ENCODE assay signal across 9 mouse cellular contexts in genomic region chr13:29737675-29738461, GRCm38 (mm10).
DNase-seq lines count a peak whose midpoint lies in the region; ATAC-seq lines count a peak whose summit lies in the region.
"Had no signal": no experiment of that assay in that cellular context is flagged by ENCODE, and none has a peak within 500 bp of the region (broad histone marks: within the 10 kb centered on the region; RNA-seq: fewer than 3 reads in every experiment).

No protein-coding gene starts in this region.

- 0 out of 2 replicates have a peak, but pooled peaks cover 3% of the 10 kb centered on the region for H3K4me1 ChIP-seq in forebrain, embryonic 13.5 days
- H3K4me1 ChIP-seq in forebrain, embryonic 11.5 days (replicated peaks; ENCODE audit: control insufficient read depth, insufficient read depth, low read length), result no peaks in the 10 kb centered on the region
- no peaks in the 10 kb centered on the region for H3K4me1 ChIP-seq in midbrain, embryonic 11.5 days (ENCODE audit: control insufficient read depth, insufficient read depth, low read length)
- H3K4me1 ChIP-seq in midbrain, embryonic 15.5 days, result no peaks in the 10 kb centered on the region

- 69% methylated on average over 5 of the region's 5 CpGs for WGBS in forebrain, embryonic 13.5 days
- 88% methylated on average over 5 of the region's 5 CpGs for WGBS in forebrain, embryonic 11.5 days
- 87% methylated on average over 5 of the region's 5 CpGs for WGBS in midbrain, embryonic 11.5 days
- 76% methylated on average over 5 of the region's 5 CpGs for WGBS in midbrain, embryonic 15.5 days

- H3K36me3 ChIP-seq in forebrain, embryonic 13.5 days (ENCODE audit: poor library complexity, severe bottlenecking), result no peaks in the 10 kb centered on the region
- no peaks in the 10 kb centered on the region for H3K36me3 ChIP-seq in forebrain, embryonic 11.5 days (ENCODE audit: control insufficient read depth, insufficient read depth, low read length)
- H3K36me3 ChIP-seq in midbrain, embryonic 11.5 days (ENCODE audit: control insufficient read depth, insufficient read depth, low read length), result no peaks in the 10 kb centered on the region
- H3K36me3 ChIP-seq in midbrain, embryonic 15.5 days (replicated peaks), result no peaks in the 10 kb centered on the region
- H3K36me3 ChIP-seq: heart, embryonic 13.5 days had no signal

- no peak overlapping the region for H3K4me2 ChIP-seq in forebrain, embryonic 13.5 days
- H3K4me2 ChIP-seq in forebrain, embryonic 11.5 days (ENCODE audit: low read depth, low read length, severe bottlenecking), result no peak overlapping the region
- no peak overlapping the region for H3K4me2 ChIP-seq in midbrain, embryonic 11.5 days
- no peak overlapping the region for H3K4me2 ChIP-seq in midbrain, embryonic 15.5 days
- H3K4me2 ChIP-seq: heart, embryonic 13.5 days had no signal

- H3K27me3 ChIP-seq in forebrain, embryonic 13.5 days, result no peaks in the 10 kb centered on the region
- H3K27me3 ChIP-seq in forebrain, embryonic 11.5 days (ENCODE audit: control insufficient read depth, insufficient read depth, low read length), result no peaks in the 10 kb centered on the region
- no peaks in the 10 kb centered on the region for H3K27me3 ChIP-seq in midbrain, embryonic 11.5 days (ENCODE audit: control insufficient read depth, insufficient read depth, low read length)
- no peaks in the 10 kb centered on the region for H3K27me3 ChIP-seq in midbrain, embryonic 15.5 days (replicated peaks)
- H3K27me3 ChIP-seq: heart, embryonic 13.5 days had no signal

- H3K9ac ChIP-seq in forebrain, embryonic 13.5 days, result no peak overlapping the region
- H3K9ac ChIP-seq in forebrain, embryonic 11.5 days (ENCODE audit: low read length), result no peak overlapping the region
- H3K9ac ChIP-seq in midbrain, embryonic 11.5 days (ENCODE audit: low read length), result no peak overlapping the region
- no peak overlapping the region for H3K9ac ChIP-seq in midbrain, embryonic 15.5 days
- H3K9ac ChIP-seq: heart, embryonic 13.5 days had no signal

- no peak overlapping the region for H3K4me3 ChIP-seq in forebrain, embryonic 13.5 days
- H3K4me3 ChIP-seq in forebrain, embryonic 11.5 days (ENCODE audit: low read depth, low read length), result no peak overlapping the region
- no peak overlapping the region for H3K4me3 ChIP-seq in midbrain, embryonic 11.5 days (ENCODE audit: low read depth, low read length)
- no peak overlapping the region for H3K4me3 ChIP-seq in midbrain, embryonic 15.5 days
- H3K4me3 ChIP-seq: heart, embryonic 13.5 days had no signal

- H3K27ac ChIP-seq in forebrain, embryonic 13.5 days, result no peak overlapping the region
- no peak overlapping the region for H3K27ac ChIP-seq in forebrain, embryonic 11.5 days (ENCODE audit: low read depth, low read length)
- H3K27ac ChIP-seq in midbrain, embryonic 11.5 days (ENCODE audit: low read depth, low read length), result no peak overlapping the region
- H3K27ac ChIP-seq in midbrain, embryonic 15.5 days, result no peak overlapping the region
- H3K27ac ChIP-seq: heart, embryonic 13.5 days had no signal

- ATAC-seq in forebrain, embryonic 13.5 days, result peak; percentile 81
- ATAC-seq in forebrain, embryonic 11.5 days (replicated peaks; ENCODE audit: low FRiP score), result no peak
- no peak for ATAC-seq in midbrain, embryonic 11.5 days (ENCODE audit: low FRiP score)
- ATAC-seq in midbrain, embryonic 15.5 days (replicated peaks), result no peak
- ATAC-seq in hematopoietic stem cell, adult 5-6 weeks (replicated peaks in 1 of 2; ENCODE audit: insufficient read depth in 1 of 2, low FRiP score in 2 of 2, low TSS enrichment in 1 of 2, low read depth in 1 of 2, poor library complexity in 2 of 2, severe bottlenecking in 2 of 2), result peak; percentile 46 to 53; a peak in 1 of 4 replicates

- no peaks in the 10 kb centered on the region for H3K9me3 ChIP-seq in forebrain, embryonic 13.5 days (replicated peaks)
- no peaks in the 10 kb centered on the region for H3K9me3 ChIP-seq in forebrain, embryonic 11.5 days (ENCODE audit: control insufficient read depth, low read length)
- no peaks in the 10 kb centered on the region for H3K9me3 ChIP-seq in midbrain, embryonic 11.5 days (ENCODE audit: control insufficient read depth, low read length)
- no peaks in the 10 kb centered on the region for H3K9me3 ChIP-seq in midbrain, embryonic 15.5 days
- H3K9me3 ChIP-seq: heart, embryonic 13.5 days had no signal

- no peak for DNase-seq in forebrain, embryonic 11.5 days (ENCODE audit: low spot score)
- DNase-seq in midbrain, embryonic 11.5 days (ENCODE audit: low spot score, missing footprints), result peak; percentile 41
- DNase-seq in retina, postnatal 1 day, result peak; percentile 23
- DNase-seq in urinary bladder, postnatal 36 days (ENCODE audit: low spot score in 2 of 2), result no peak
- DNase-seq in adrenal gland, adult 8-10 months, result no peak

Comparison
In these comparisons a context has a peak if more than half of its experiments do, and no peak if none do; other contexts are left out.
1. ATAC-seq: peak in forebrain, embryonic 13.5 days (single experiment) and hematopoietic stem cell, adult 5-6 weeks (2 of 2); none in forebrain, embryonic 11.5 days (single experiment), midbrain, embryonic 11.5 days (single experiment) and midbrain, embryonic 15.5 days (single experiment).
2. DNase-seq: peak in midbrain, embryonic 11.5 days (single experiment) and retina, postnatal 1 day (single experiment); none in forebrain, embryonic 11.5 days (single experiment), urinary bladder, postnatal 36 days (0 of 2) and adrenal gland, adult 8-10 months (single experiment).